Mouse (Mus musculus) fibroblast of lung, adult 2 months (primary cell): ENCODE measurements around the gene Tub.

Experiments used
- DNase-seq: peaks from one replicate; pipeline ENCODE4 v3.0.0-alpha.2; 2011; ENCODE audit warnings: low read depth

The Tub gene

GRCm38 (mm10) chr7:108950312-108950761, at the start of gene Tub:
Tub (plus strand) TSS chr7:108950338.
- DNase-seq = no peak

DNA sequence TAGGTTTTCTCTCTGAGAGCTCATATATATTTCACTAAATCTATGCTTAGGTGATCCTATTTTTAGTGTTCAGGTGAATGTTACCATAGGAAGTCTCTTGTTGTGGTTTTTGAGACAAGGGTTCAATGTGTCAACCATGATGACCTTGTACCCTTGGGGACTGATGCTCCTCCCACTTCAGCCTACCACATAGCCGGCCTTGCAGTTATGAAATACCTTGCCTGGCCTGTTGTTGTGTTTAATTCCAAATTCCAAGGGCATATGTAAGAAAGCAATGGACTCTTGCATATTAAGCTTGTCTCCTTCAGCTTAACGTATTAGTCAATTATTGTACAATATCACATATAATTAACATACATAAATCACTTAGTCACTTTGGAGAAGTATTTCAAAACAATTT, 46.2 kb upstream of the Tub start:
- no peak for DNase-seq

DNA sequence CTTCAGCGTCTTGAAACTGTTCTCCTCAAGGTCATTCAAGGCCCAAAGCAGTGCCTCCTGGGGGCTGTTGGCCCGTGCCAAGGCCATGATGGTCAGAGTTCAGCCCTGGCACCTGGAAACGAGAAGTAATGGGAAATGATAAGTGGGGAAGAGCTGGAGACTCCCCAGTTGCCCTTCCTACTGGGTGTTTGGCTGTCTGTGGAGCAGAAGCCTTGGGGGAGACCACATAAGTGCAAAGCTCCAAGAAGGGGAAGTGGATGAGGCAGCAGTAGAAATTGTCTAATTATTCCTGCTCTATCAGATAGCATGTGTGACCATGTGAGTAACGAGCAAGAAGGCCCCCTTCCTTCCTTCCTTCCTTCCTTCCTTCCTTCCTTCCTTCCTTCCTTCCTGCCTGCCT, 23.1 kb upstream of the Tub start:
- no peak for DNase-seq

GRCm38 (mm10) chr7:108928280-108929188, 21.6 kb upstream of the Tub start:
- DNase-seq = no peak

- no peak for DNase-seq
Measured at GRCm38 (mm10) chr7:108929726-108930393, 20.3 kb upstream of the Tub start, which contains the start of gene Nlrp10. Nlrp10 (minus strand) TSS chr7:108930178.

- DNase-seq = peak; percentile 100
Measured at GRCm38 (mm10) chr7:108933794-108934731, 16.1 kb upstream of the Tub start, which contains the start of gene Eif3f. Eif3f (plus strand) TSS chr7:108934417.

DNA sequence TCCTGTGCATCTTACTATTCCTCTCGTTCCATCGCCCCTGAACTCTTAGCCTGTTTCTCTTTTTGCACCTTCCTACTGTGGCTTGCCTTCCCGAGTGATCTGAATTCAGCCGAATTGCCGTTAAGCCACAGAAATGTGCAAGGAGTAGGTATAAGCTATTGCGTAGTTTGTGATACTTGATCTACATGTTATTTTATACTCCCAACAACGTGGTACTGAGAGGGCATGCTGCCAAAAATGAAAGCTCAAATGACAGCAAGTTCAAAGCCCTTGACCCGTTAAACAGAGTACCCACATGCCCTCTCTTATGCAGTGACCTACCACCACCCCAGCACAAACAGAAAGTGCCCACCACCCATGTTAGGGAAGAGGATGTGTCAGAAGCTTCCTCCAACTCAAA, 15.3 kb upstream of the Tub start:
- DNase-seq = no peak

- DNase-seq = no peak
Measured at GRCm38 (mm10) chr7:108935411-108935810, 14.7 kb upstream of the Tub start.

DNA sequence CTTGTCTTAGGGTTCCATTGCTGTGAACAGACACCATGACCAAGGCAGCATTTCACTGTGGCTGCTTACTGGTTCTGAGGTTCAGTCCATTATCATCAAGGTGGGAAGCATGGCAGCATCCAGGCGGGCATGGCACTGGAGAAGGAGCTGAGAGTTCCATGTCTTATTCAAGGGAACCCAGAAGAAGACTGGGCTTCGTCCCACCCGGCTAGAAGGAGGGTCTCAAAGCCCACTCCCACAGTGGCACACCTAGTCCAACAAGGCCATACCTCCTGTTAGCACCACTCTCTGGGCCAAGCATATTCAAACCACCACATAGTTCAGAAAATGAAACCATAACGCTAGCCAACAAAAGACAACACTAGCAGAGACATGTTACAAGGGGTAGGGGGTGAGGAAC, 13.5 kb upstream of the Tub start:
- DNase-seq = no peak

DNA sequence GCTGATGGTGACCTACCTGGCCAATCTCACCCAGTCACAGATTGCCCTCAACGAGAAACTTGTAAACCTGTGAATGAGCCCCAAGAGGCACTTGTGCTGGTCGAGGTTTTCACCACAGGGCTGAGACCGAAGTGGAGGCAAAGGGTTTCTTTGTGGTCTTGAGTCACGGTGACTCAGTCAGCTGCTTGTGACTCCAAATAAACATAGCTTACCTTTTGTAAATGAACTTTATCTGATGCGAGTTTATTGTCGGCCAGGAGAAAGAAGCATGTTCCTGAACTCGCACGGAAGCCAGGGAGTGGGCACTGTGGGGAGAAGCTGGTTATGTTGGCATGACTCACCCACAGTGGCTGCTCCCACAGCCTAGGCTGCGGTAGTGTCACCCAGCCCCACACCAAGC, 8.7 kb upstream of the Tub start:
- no peak for DNase-seq

DNA sequence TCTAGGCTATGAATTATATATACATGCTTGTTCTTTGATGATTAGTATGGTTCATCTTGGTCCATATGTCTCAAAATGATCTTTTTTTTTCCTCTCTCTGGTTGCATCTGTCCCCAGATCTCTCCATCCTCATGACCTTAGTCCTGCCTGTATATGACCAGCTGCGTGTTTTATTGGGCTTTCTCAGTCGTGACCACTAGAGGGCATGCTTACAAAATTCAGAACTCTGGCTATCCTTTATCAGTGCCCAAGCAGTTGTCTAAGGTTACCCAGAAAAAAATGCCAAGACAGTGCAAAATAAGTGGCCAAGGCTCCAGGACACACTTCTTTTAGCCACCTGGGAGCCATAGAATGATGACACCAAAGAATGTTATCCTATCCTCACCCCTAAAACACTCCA, 6.1 kb upstream of the Tub start:
- no peak for DNase-seq

DNA sequence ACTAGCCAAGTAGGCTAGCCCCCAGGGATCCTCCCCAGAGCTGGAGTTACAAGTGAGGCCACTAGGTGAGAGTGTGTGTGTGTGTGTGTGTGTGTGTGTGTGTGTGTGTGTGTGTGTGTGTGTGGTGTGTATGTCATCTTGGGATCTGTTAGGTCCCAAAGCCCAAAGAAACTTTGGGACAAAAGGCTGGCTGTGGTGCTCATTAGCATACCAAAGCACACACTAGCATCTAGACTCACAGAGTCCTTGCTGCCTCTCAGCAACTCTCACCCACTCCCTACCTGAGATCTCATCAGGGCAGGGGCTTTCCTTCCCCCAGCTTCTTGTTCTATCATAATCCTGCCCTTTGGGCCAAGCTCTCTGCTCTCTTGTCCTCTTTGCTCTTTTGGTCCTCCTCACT, 1.5 kb upstream of the Tub start:
- DNase-seq = no peak

DNA sequence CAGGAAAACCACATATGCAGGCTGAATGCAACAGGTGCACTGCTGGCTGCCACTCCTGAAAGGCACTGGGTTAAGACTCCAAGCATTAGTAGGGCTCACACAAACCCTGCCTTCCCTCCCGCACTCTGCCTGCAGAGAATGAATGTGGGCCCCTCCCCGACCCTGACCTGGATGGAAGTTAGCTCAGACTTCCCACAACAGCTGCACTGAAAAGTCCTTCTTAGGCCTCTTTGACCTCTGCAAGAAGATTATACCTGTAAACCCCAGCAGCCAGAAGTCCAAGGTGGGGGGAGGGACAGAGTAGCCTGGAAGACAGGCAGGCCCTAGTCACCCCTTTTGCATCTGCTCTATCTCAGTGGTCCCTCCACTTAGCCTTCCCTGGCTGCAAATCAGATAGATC, 837 bp upstream of the Tub start:
- DNase-seq = no peak

DNA sequence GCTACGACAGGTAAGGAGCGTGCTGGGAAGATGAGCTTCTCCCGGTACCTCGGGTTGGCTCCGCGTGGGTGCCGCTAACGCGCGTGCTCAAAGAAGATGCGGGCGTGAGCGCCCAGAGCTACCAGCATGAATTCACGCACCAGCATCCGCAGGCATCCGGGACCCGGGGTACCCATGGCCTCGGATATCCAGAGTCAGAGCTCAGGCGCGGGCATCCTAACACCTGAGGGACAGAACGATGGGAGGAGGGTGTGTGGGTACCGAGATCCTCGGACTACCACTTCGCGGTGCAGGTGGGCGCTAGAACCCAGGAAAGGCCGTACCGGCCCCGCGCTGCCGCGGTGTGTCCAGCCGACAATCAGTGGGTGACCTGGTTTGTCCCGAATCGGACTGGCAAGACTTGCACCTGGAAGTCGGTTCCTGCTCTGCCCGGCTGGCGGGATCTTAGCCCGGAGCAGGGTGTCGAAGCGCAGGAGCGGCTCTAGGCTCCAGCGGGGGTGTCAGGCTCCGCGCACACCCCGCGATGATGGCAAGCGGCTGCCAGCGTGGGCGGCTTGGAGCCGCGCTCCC, 709 bp downstream of the Tub start:
- no peak for DNase-seq

DNA sequence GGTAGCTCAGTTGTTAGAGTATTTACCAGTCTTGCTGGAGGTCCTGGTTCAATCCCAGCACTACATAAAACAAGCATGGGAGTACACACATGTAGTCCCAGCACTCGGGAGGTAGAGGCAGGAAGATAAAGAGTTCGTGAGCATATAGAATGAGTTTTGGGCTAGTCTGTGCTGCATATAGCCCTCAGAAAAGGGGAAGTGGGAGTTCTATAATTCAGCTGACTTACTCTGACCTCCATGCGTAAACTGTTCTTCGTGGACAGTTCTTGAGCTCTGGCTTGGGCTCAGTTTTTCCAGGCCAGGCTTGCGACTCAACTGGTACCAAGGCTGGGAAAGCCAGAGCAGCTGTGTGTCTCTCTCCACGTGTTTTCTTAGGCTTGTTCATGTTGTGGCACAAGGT, 2.7 kb downstream of the Tub start:
- no peak for DNase-seq

DNA sequence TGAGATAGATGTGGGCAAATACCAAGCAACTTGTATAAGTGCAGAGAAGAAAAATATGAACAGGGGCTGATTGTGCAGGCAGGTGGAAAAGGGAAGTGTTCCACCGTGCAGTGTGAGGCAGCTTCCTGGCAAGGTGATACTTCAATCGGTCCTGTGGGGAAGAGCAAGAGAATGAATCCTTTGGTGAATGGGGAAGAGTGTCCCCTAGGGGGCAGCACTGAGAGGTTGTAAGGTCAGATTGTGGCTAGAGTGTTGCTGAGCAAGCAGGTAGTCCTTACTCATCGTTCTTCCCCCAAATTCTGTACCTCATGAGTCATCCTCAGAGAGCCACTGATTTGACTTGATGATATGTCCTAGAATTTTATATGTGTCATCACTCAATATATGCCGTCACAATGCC, 4.0 kb downstream of the Tub start:
- no peak for DNase-seq

DNA sequence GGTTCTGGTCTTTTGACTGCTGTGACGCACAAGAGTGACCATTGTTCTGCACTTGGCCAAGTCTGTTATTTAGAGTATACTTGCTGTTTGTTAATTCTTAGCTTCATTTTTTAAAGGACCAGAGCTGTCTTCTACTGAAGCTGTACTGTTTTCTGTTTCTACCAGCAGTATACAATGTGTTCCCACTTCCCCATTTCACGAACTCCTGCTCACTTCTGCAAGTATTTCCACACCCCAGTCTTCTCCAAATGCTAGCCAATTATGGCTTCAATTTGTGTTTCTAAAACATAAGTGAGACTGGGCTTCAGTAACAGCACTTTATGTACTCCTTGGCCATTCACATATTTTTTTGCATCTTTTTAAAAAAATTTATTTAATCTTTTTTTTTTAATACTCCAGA, 7.6 kb downstream of the Tub start:
- no peak for DNase-seq

GRCm38 (mm10) chr7:108965968-108966367, 15.8 kb downstream of the Tub start:
- DNase-seq = no peak

GRCm38 (mm10) chr7:108966742-108967362, 16.7 kb downstream of the Tub start:
- no peak for DNase-seq

- DNase-seq = no peak
Measured at GRCm38 (mm10) chr7:108968201-108968600, 18.1 kb downstream of the Tub start.

DNA sequence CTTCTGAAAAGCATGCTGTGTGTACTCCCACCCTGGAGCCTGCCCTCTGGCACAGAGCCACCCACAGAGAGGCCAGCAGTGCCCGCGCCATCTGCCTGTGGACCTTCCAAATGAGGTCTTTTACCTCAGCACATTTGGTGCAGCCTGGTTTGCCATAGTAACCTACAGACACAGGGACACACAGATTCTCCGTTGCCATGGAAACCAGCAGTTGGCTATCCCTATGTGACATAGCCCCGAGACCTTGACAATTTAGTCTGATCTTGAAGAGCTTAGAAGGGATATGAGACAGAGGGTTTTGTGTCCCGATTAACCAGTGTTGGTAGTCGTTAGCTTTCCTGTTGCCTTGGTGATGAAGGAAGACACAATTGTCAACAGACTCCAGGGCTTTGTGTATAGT, 22.1 kb downstream of the Tub start:
- DNase-seq = no peak
